Mouse (Mus musculus) G1E (cell line): ENCODE measurements around the gene Ccdc113.

Source experiments
- CTCF ChIP-seq: IDR thresholded peaks from 2 replicates; pipeline ENCODE4 v1.5.1; 2012; ENCODE audit warnings: low read depth, low read length, inconsistent platforms, mixed read lengths
- GATA1 ChIP-seq: IDR thresholded peaks from 2 replicates; pipeline ENCODE4 v1.6.1; 2012; ENCODE audit warnings: borderline replicate concordance, low read length, inconsistent platforms, mixed read lengths
- GATA2 ChIP-seq: IDR thresholded peaks from 2 replicates; pipeline ENCODE4 v1.6.1; 2012; ENCODE audit warnings: low read depth, low read length, inconsistent platforms, borderline replicate concordance
- POLR2AphosphoS5 ChIP-seq: IDR thresholded peaks from 2 replicates; pipeline ENCODE4 v1.6.1; 2012; ENCODE audit warnings: low read depth, low read length, inconsistent platforms; ENCODE audit not compliant: insufficient replicate concordance
- TAL1 ChIP-seq: conservative IDR thresholded peaks from 2 replicates; pipeline ENCODE4 v1.6.1; 2012; ENCODE audit warnings: low read depth, low read length, inconsistent platforms, mixed read lengths

DNA sequence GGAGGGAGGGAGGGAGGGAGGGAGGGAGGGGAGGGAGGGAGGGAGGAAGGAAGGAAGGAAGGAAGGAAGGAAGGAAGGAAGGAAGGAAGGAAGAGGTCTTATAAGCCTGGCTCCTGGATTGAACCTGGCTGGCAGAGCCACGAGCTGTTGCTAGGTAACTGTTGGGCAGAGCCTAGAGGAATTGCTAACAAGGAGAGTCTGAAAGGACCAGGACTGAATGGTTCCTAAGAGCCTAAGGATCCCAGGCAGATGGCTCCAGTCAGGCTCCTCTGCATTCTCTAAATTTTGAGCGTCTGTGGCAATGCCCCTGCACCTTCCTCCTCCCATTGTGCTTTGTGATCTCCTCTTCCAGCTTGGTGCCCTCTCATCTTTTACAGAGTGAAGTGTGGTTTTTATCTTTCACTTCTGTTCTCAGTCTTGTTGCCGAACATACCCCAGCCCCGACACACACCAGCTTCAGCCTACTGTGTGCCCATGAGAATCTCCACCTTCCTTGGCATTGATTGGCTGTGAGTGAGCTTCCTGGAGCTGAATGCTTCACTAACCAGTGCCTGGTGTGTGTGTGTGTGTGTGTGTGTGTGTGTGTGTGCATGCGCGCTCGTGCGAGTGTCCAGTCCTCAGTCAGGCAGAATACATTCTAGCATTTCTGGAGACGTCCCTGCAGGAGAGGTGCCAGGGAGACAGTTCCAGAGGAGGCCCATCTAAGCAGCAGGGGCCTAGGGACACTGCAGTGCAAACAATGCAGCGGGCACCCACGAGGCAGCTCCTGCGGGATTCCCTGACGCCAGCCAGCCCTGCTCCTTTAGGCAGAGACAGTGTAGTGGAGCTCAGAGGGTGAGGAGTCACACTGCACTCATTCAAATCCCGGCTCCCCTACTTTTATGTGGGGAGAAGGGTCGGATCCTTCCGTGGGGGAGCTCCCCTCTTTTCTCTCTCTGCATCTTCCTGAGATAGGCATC is 16.3 kb downstream of the Ccdc113 start:
- TF ChIP-seq CTCF (no peak), GATA1 (no peak), TAL1 (no peak), GATA2 (no peak), POLR2AphosphoS5 (no peak)
